Mouse (Mus musculus): ENCODE measurements around the gene Rnf216.

- TF ChIP-seq CTCF (IDR thresholded peaks at IDR 0.05; ENCODE audit: borderline replicate concordance, control insufficient read depth, extremely low read depth, insufficient read depth, low read length, poor library complexity) = no peak
- TF ChIP-seq POLR2A (IDR thresholded peaks at IDR 0.05; ENCODE audit: control insufficient read depth, extremely low read depth, insufficient read depth, low read length, poor library complexity) = no peak
Measured at GRCm38 (mm10) chr5:143084898-143085297, 27.9 kb downstream of the Rnf216 start.
